Mouse (Mus musculus) adipocyte (in vitro differentiated cells): ENCODE data around the gene C4bp.
"Not testable (repeated sequence)": the region's sequence is repeated elsewhere in the genome, so short reads cannot be mapped to it uniquely, and the experiment has no call there.

Experiments used
- DNase-seq: peaks from one replicate; pipeline ENCODE4 v3.0.0-alpha.2; 2016; ENCODE audit warnings: low spot score

The C4bp gene

DNA sequence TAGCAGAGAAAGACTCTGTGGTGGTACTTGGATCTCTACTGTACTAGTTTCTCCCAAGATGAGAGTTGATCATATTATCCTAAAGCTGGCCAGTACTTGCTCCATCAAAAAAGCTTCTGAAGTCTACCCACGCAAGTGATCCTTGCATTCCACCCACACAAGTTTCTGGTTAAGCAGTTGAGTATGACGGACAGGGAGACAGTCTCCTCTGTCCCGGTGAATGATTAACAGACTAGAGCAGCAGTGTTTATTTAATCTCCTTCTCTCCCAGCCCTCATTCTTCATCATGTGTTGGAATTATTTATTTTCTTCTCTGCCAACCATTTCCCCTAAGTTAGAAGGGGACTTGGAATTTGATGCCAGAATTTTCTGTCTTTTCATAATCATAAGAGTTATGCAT is at the start of gene C4bp:
TSS of gene C4bp (minus strand) at position 179 of the 400 bp plus-strand sequence.
- no peak for DNase-seq

DNA sequence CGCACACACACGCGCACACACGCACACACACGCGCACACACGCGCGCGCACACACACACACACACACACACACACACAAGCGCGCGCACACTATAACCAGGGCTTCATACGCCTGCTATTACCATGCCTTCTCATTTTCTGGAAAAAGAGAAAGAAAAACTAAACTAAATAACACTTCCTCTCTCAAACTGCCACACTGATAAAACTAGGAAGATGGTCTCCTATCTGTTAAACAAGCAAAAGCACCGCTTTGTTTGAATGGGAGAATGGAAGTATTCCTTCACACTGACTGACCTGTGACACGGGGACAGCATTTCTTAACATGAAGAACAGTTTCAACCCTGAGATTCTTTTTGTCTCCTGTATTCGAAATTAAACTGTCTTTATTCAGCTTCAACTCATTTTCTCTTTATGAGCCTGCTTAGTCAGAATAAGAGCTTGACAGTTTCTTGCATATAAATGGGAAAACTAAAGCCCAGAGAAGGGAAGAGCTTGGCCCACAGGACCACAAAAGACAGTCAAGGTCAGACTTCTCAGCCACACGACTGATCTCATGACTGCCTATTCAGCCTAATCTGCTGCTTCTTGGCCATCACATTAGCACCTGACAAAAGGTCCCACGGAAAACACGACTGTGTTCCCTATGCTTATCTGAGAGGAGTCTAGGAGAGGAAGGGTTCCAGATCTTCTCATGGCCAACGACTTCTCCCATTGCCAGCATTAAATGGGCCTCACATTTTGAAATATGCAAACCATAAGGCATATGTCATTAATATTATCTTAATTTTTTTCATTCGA is 49.0 kb upstream of the C4bp start:
- DNase-seq: no peak

DNA sequence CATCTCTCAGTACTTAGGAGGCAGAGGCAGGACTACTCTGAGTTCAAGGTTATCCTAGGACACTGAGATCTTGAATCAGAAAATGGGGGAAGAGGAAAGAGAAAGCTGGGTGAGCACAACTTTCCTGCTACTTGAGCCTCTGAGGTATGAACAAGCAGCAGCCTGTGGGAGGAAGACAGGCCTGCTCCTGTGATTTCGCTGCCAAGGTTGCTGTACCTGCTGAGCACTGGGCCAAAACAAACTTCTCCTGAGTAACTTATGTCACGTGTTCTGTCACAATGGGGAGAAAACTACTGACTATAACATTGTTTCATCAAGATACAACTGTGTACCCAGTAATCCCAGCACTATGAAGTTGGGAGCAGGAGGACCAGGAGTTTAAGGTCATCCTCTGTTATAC is 42.2 kb upstream of the C4bp start:
- no peak for DNase-seq

DNA sequence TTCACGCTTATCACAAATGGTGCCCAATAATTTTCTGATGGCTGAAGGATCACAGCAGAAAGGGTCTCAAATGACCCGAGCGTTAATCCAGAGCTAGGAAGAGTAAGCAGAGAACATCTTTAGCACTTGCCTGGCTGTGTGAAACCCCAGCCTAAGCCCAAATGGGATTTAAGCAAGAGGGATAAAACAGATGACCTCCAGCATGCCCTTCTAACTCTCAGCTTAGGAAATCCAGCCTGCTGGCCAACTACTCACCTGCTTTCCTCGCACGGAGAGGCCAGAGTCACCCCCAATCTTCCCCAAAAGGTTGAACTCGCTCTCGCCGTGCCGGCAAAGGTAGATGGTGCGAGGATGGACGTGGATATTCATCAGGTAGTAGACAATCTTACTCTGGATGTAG is 40.5 kb upstream of the C4bp start:
- DNase-seq: no peak

DNA sequence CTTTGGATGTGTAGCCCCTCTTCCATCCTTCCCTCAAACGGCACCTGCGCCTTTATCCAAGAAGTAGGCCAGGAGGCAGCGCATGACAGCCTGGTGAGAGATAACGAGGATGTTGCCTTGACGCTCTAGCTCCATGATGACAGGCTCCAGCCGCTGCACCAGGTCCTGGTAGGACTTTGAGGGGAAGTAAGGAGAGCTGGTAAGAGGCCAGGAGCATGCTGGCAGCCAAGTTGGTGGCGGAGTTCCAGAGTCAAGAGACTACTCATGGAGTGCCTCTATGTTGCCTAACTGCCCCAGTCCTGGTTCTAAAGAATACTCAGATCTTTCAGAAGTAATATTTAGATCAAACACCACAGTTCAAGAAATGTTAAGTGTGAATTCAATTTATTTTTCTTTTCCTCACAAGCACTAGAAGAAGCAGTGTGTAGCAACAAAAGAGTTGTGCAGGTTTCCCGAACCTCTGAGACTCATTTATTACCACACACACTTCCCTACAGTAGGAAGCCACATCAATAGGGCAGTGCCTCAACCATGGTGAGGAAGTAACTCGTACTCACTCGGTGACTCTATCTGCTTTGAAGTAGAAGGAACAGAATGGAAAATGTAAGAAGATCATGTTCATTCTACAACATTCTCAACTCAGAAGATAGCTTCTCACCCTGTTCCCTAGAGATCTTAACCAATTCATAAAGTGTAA is 38.7 kb upstream of the C4bp start:
- no peak for DNase-seq

- DNase-seq: no peak
Observed at GRCm38 (mm10) chr1:130698601-130699000, 37.2 kb upstream of the C4bp start.

GRCm38 (mm10) chr1:130683905-130684304 is 22.5 kb upstream of the C4bp start:
- DNase-seq: no peak

DNA sequence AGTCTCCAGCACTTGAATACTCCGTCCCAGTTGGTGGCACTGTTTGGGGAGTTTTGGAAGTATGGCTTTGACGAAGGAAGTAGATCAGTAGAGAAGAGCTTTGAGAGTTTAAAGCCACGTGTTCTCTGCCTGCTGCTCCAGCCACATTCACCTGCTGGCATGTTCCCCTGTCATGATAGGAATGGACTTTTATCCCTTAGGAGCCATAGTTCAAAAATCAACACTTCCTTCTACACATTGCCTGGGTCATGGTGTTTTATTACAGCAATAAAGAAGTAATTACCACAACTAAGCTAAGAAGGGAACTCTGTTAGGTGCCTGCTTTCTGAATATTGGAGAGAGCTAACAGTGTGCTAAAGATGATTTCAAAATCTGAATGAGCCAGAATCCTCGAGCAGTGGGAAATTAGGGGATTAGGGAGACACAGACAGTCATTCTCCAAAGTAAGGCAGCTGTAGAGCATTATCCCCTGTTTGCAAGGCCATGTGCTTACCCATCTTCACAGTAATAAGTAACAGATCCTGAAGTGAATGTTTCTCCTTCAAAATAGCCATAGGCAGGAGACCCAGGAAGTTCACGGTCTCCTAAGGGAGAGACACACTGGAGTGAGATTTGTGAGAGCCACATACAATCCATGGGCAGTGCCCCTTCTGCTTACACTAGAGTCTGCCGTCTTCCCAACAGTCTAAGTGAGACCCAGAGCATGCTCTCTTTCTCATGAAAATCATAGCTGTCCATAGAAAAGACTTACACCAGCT is 20.4 kb upstream of the C4bp start:
- no peak for DNase-seq

DNA sequence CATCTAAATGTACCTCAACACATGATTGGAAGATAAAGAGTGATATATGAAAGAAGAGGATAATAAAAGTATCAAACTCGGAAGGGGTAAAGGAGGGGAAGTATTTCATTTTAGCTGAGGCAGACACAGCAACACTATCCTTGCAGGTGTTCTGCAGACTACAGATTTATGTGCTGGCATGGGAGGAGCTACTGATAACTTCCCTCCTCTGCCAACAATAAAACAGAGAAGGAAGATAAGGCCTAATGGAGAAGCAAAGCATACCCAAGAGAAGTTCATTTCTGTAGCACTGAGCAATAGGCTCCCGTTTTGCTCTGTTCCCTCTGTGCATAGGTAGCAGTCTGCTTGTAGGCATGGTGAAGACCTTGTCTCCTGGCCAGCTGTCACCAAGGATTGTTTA is 19.6 kb upstream of the C4bp start:
- no peak for DNase-seq

- DNase-seq: no peak
Observed at GRCm38 (mm10) chr1:130678551-130678950, 17.1 kb upstream of the C4bp start.

- DNase-seq: not testable (repeated sequence)
Observed at GRCm38 (mm10) chr1:130663576-130663975, 2.1 kb upstream of the C4bp start.

GRCm38 (mm10) chr1:130659641-130660040 is 1.8 kb downstream of the C4bp start:
- DNase-seq: not testable (repeated sequence)

GRCm38 (mm10) chr1:130644103-130644502 is 17.3 kb downstream of the C4bp start:
- DNase-seq: no peak

DNA sequence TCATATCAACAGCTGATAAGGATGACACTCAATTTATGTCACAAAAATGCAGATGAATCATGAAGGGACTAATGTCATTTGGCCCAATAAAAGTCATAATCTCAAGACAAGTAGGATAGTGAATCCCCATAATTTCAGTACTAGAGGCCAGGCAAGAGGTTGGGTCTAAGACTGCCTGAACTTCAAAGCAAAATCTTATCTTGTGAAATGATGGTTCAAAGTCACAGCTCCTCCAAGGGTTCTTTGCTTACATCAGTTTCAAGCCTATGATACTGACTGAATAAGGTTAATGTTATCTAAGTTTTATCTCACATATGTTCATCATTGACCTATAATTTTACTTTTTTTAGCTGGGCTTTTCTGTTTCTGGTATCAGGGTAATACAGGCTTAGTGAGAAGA is 20.5 kb downstream of the C4bp start:
- DNase-seq: no peak

DNA sequence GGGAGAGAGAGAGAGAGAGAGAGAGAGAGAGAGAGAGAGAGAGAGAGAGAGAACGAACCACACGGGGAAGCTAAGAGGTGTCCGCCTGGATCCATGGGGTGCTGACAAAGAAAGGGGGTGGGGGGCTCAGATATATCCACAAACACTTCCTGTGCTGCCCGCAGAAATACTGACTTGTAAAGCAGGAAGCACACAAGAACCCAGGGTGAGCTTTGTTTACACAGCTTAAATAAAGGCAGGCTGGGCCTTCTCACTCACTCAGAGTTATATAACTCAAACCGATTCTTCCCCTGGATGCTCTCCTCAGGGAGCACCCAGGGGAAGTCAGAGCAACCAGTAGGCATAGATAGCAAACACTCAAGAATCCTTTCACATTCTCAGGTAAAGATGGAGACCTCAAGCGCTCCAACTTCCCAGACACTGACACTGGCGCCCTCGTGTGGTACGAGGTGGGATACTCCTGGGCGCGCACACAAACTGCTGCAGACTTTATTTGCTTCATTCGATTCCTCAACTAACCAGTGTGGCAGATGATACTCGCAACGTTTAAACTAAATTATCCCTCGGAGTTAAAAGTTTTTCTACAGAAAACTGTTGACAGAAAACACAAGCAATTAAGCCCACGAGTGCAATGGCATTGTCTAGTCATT is 27.5 kb downstream of the C4bp start:
- peak; percentile 3 for DNase-seq

DNA sequence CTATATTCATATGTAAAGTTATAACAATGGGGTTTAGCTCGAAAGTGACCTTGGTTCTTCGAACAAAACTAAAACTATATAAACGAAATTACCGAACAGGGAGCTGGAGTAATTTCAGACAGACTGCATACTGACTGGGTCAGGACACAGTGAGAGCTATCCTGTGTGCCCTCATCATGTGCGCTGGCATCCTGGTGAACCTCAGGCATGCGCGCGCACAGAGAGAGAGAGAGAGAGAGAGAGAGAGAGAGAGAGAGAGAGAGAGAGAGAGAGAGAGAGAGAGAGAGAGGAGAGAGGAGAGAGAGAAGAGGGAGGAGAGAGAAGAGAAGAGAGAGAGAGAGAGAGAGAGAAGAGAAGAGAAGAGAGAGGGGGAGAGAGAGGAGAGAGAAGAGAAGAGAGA is 28.1 kb downstream of the C4bp start:
- DNase-seq: no peak

GRCm38 (mm10) chr1:130629521-130629920 is 31.9 kb downstream of the C4bp start, which contains the start of gene Zp3r:
TSS of gene Zp3r (minus strand) at chr1:130629621.
- no peak for DNase-seq

GRCm38 (mm10) chr1:130596291-130596690 is 65.1 kb downstream of the C4bp start:
- DNase-seq: no peak

- peak; percentile 11 for DNase-seq
Observed at GRCm38 (mm10) chr1:130588659-130589058, 72.8 kb downstream of the C4bp start.
